Mouse (Mus musculus): ENCODE results near the gene Dlgap1.

The Dlgap1 gene

DNA sequence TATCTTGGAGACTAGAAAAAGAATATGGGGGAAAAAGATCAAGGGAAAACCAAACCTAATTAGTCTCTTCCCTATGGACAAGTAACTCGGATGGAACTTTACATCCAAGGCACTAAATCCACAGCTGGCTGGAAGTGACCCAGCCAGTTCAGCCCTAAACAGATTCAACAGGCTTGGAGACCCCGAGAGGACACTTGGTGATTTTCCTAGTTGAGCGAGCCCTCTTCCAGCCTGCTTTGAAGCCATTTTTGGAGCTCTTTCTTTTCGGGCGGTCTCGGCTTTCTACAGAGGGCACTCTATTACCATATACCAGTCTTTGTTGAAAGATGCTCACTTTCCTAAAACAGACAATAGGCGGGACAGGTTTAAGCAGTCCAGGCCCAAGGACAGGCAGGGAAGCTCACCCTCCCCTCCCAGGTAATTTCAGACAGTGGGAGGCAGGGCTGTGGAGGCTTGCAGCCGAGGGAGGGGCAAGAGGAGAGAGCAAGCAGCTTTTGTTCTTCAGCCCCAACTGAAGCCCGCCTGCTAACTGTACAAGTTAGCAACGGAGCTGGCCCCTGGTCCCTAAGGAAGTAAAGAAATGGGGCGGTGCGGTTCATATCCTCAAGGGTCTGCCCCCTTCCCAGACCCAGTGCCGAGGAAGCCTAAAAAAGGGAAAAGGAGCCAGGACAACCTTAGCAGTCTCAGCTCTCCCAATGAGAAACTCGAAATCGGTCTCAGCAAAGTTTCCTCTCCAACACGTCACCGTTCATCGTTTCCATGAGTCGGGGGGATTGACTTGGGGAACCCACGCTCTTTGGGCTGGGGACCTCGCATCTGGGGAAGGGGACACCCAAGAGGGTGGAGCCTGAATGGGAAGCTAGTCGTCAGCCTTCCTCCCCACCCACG is 879.9 kb downstream of the Dlgap1 start:
- peak; percentile 69 for DNase-seq

DNA sequence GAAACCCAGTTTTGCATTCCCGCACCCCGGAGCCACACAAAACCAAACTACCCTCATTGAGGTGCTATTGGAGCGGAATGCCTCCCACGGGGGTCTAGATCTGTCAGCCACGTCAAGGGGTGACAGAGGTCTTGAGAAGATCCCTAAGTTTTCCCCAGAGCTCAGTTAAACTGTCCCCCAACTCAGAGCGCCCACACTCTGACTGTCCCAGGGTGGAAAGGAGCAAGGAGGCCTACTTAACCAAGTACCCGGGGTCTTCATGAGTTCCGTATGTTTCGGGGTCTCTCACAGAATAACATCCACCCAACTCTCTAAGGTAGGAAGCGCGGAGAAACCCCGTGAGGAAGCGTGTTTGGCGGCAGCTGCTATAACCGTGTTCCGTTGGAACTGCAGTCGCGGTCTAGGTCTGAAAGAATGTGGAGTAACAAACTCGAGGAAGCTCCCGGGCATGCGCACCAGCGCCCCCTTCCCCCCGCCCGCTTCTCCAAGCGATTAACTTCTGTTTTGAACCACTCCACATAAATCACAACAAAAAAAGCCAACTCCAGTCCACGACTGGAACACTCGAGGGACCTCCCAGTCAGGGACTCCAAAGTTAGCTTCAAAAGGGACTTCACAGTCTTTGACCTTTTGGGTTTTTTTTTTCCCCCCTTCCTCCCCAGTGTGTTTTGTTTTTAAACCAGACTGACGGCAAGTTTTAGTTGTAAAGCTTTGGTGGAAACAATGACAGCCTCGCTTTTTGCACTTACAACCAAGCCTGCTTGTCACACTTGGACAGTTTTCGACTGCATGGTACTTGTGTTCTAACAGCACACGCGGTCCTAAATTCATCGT is 880.7 kb downstream of the Dlgap1 start:
- peak; percentile 89 for DNase-seq

DNA sequence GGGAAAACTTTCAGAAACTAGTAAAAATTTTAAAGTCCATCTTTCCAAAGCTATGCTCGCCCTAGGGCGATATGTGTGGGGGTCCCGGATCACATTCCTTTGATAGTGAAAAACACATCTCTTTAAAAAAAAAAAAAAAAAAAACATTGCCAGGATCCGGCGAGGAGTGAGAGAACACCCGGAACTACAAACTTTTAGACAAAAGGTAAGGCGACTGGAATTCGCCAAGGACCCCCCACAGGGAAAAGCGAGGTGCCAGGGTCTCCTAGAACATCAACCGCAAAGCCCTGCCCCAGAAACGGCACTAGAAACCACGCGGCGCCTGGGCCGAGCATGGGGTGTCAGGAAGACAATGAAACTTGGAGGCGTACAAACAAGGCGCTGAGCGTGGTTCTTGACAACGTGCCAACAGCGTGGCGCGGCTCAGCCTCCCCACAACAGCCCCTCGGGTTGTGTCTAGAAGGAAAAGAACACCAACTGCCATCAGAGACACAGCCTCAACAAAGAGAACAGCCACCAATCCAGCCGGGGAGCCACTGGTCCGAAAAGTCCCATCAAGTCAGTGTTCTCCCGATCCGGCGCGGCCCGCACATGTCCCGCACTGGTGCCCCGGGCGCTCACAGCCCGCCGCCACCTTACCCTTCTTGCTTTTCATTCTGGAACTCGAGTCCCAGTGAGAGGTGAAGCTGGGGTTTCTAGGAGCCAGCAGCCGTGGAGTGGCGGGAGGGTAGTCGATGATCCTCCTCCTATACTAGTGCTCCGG is 881.5 kb downstream of the Dlgap1 start:
- peak; percentile 69 for DNase-seq

DNA sequence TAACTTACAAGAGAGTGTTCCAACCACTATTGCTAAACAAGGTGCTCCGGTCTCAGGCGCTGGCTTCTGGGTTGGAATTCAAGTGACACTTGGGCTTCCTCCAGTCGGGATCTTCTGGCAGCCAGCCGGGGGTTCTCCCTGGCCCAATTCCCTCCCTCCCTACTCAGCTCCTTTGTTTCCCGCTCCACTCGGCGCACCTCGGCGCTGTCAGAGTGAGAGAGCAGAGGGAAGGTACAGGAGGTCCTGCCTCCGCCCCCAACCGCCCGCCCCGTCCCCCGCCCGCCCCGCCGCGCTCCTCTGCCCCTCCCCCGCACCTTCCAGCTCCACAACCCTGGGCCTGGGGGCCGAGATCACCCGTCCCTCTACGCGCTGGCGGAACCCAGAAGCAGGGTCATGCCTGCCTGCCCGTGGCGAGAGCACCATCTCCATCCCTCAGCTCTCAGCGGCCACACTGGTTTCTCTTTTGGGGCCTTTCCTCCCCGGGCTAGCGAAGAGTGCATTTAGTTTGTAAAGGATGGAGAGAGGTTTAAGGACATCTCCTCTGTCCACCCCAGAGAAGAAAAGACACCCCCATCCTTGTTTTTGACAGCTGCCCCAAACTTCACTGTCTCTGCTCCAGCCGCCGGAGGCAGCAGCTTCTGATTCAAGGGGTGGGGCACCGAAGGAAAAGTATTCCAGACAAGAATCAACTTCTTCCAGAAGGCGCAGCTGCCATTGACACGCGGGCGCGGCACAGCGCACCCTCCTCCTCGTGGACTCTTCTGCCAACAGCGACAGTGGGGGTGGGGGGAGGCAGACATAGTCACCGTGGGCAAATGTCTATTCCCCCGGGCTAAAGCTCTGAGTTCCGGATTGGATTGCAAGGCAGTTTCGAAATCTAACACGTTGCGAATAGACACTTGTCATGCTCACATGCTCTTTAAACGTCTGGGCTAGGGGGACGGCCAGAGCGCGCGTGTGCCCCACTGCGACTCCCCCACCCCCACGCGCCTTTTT is 882.4 kb downstream of the Dlgap1 start:
- peak; percentile 75 for DNase-seq

DNA sequence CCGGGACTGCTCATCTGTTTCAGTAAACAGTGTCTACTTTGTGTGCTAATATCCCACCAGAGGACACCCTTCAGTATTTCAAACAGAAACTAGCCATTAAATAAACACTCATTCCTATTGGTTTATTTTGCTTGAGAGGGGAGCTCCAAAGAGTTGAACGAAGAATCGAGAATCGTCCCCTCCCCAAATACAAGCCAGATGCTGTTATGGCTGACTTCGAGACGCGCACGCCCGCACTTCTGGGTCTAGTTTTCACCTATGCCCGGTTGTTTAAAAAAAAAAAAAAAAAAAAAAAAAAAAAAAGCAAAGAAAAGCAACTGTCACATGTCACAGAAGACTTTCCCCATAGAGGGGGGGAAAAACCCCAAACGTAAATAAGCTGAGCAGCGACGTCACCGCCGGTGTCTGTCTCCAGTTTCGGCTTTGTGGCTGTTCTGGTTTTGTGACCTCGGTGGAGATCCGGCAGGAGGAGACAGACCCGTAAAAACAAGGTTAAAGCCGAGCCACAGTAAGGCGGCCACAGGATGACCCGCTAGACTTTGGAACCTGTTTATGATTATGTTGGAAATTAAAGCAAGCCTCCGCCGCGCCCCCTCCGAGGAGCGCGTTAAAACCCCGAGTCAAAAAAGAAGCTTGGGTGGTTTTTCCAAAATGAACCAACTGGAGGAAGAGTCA is 883.3 kb downstream of the Dlgap1 start:
- peak; percentile 64 for DNase-seq

DNA sequence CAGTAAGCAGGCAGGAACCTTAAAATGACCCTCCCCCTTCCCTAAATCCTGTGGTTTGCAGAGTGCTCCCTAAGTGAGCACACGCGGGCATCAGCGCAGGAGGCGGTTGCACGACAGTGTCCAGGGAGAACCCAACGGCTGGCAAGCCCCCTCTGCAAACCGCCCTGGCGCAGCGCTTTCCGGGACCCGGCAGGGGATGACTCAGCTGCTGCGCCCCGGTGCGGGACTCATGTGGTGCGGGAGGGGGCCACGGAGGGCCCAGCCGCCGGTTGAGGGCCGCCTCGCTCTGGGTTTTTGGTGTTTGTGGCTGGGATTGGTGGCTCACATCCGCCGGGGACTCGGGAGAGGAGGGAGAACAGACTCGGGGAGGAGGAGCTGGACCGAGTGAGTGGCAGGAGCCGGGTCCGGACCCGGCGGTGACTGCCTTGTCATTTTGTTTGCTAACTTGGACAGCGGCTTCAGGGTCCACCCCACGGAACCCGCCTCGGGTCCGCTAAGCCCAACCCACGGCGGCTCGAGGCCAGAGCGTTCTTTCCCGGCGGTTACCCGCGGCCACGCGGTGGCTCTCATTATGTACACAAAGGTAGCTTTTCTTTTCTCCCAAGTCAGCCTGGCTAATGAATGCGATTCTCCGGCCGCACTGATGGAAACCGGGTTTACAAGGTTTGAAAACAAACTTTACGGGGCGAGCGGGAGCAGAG is 884.0 kb downstream of the Dlgap1 start:
- DNase-seq: peak; percentile 69

DNA sequence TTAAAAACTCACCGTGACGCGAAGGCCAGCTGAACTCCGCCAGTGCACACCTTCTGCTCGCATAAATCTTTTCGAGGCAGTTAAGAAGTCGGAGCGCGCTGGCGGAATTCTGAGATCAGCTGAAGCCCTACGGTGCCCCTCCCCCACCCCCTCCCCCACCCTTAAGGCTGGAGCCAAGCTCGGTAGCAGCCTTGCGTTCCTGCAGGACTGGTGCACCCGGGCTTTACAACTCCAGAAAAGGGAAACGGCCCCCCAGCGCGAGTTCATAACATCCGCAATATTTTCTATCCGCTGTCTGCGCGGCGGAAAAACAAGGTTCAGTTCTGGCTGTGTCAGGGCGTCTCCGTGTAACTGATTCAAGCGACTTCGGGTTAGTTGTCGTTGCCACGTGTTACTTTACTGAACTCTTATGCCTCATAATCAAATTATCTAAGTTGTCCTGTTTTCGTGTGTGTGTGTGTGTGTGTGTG is 884.6 kb downstream of the Dlgap1 start, which contains the start of gene Tgif1:
Gene Tgif1 (minus strand): TSS at position 111 of the 470 bp plus-strand sequence.
- DNase-seq: peak; percentile 52

DNA sequence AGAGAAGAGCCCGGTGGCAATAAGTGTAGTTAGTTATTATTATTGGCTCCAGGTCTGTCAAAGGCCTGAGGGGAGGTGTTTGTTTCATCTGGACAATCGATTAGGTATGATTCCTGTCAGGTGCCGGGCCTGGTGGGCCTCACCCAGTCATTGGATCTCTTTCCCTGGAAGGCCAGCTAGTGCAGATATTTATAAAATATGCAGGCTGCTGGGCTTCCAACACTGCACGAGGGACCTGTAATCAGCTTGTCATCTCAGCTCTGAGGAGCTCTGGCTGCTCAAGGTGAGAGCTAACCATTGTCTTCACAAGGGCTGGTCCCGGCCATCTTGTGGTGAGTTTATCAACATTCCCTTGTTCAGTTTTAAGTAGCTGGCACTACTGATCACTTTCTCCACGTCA is 885.1 kb downstream of the Dlgap1 start:
- no peak for DNase-seq

DNA sequence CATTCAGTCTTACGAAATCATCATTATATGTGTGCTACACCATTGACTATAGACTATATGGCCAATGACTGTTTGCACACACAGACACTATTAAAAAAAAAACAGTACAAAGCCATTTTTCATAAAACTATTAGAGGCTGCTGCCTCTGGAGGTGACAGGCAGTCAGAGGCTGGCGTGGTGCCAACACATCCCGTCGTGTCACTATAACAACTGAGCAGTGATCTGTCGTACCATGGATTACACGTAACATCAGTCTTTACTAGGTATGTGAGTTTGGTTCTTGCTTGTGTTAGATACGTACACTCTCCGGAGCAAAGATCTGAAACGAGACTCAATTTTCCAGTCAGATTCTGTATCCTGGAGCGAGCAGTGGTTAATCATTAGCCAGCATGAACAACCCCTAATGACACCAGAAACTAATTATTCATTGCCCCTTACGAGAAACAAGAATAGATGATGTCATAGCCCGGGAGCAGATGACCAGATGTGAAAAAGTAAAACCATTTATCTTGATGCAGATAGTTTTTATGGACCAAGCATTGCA is 888.1 kb downstream of the Dlgap1 start:
- no peak for DNase-seq

DNA sequence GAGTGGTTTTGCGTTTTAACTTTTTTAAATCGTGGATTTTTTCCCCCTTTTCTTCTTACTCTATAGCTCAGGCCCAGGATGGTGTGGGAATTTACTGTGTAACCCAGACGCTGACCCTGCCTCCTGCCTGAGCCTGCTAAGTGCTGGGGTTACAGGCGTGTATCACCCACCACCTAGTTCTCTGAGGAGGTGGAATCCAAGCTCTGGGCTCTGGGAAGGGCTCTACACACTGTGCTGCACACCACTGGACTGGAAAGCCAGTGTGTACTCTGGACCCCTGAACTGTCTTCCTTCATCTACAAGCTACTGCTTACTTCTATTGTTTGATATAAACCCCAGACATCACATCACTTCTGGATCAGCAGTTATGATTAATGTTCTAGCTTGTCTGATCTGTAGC is 889.9 kb downstream of the Dlgap1 start:
- DNase-seq: no peak

DNA sequence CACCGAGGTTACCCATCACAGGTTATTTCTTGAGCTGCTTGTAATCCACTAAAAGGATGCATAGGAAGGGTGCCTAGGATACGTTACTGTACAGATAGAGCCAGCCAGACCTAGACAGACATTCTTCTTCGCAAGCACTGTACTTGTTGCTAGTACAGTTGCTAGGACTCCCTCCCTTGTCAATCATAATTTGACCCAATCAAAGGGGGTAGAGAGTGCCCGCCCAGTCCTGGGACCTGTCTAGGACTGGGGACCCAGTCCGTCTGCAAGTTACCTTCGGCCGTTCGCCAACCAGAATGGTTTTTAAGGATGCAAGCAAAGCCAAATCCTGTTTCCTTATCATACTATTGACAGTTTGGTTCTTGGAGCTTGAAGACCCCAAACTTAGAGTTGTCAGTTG is 895.2 kb downstream of the Dlgap1 start:
- DNase-seq: no peak

DNA sequence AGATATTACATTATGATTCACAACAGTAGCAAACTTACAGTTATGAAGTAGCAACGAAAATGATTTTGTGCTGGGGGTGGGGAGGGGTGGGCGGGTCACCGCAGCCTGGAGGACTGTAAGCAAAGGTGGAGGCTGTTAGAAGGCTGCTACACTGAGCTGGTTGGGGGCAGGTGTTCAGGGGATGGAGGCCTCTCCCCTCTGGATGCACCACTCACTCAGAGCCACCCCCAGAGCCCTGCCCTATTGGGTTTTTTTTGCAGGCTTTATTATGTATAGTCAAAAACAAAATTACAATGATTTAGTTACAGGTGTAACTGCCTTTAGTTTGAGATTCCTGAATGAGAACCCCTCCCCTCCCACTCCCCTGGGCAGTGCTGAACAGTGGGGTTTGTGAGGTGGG is 895.8 kb downstream of the Dlgap1 start:
- DNase-seq: no peak

DNA sequence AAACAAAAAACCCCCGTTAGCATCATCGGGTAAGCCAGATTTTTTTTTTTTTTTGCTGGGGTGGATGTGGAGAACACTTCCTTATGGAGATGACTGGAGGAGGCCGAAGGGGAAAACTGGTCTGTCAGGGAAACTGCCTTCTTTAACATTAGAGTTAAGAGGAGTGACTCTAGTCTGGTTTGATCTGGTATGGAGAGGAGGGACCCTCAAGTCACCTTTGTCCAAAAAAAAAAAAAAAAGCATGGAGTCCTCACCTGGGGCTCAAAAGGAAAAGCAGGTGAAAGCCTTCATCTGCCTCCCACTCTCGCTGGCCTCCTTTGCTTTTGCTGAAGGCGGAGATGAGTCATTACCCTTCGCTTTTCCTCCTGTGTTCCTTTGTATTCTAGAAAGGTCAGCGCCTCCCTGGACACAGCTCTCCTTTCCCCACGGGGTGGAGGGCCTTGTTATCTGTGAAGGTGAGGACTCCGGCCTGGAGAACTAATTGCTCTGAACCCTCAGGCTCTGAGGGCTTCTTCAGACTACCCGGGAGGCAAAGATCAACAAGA is 896.3 kb downstream of the Dlgap1 start:
- DNase-seq: no peak

DNA sequence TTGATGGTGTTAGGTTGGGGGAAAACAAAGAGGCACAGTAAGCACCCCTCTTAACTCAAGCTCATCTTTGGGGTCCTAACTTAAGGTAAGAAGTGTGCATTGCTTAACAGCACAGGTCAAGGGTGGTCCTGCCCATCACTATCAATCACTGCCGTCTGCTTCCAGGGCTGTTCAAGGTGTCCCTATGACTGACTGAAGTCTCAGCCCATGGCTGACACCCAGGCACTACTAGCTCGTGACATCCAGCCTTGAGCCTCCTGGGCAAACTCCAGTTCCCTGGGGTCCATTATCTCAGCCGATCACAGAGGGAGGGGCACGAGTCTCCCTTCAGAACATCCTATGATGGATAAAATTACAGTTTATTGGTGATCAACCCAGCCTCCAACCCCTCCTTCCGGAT is 897.2 kb downstream of the Dlgap1 start:
- DNase-seq: no peak

DNA sequence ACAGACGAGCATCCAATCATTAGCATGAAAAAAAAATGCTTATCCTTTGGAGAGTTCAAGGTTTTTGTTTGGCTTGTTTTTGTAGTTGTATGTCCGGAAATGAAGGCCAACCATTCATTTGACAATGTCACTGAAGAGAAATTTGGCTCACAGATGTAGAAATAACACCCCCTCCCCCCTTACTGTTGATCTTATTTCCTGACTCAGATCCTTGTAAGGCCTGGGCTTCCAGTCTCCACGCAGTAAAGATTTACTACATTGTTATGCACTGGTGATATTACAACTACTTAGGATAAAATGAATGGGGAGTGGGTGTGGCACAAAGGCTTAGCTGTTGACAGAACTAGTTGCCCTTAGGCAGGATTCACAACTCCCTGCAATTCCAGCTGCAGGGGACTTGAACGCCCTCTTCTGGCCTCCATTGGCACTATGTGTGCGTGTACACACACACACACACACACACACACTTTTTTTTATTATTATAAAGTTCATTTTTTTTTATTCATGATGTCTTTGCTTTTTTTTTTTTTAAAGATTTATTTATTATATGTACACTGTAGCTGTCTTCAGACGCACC is 897.8 kb downstream of the Dlgap1 start:
- DNase-seq: no peak

DNA sequence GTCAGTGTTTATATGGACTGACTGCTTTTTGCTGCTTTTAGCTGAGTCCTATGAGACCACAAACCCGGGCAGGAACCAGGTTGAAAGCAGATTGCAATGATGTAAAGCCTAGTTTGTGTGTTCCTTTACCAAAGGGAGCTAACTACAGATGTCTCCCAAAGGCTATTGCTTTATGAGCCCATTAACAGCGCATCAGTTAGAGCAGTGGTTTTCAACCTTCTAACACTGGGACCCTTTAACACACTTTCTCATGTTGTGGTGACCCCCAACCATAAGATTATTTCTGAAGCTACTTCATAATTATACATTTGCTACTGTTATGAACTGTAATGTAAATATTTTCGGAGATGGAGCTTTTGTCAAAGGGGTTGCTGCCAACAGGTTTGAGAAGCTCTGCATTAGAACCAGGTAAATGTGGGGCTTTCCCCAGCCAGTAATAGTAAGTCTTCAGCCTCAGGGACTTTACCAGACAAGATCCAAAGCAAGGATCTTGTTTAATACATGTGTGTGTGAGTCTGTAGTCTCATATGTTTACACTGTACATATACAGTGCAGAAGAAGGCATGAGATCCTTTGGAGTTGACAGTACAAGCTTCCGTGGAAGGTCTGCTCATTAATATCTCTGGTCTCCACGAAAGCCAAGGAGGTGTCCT is 899.8 kb downstream of the Dlgap1 start:
- DNase-seq: no peak

DNA sequence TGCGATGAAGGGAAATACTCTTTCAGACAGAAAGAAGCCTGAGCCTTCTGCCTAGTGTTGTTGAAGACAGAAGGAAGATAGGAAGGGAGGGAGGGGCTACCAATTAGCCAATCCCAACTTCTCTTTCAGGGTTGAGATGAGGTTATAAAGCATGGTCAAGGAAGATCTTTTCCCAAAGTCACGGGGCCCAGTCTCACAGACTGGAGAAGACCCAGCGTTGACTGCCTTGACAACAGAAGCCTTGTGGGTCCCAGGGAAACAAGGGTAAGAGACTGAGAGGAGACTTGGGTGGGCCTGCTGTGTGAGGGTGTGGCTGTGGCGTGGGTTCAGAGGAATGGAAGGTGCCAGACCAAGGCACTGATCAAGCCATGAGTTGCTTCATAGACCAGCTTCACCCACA is 901.7 kb downstream of the Dlgap1 start:
- DNase-seq: no peak

Measured in thymus, postnatal 25 days (tissue).